Mouse (Mus musculus): ENCODE measurements around the gene Cadm3.

GRCm38 (mm10) chr1:173337008-173337407 lies 30.5 kb downstream of the Cadm3 start:
- no peak for TF ChIP-seq TAL1 (IDR thresholded peaks at IDR 0.05; ENCODE audit: low read length)
- no peak for TF ChIP-seq GATA1 (IDR thresholded peaks at IDR 0.05; ENCODE audit: low read length)
